Mouse (Mus musculus) spleen, adult 2 months (tissue): Measurements from ENCODE around the gene Dagla.

ENCODE experiments used
- CTCF ChIP-seq: fragments of 200-500 bp; IDR thresholded peaks from 2 replicates; pipeline ENCODE4 v1.5.1; 2011; ENCODE audit warnings: mild to moderate bottlenecking, inconsistent platforms; ENCODE audit not compliant: insufficient read depth, insufficient read length, insufficient replicate concordance; ENCODE audit errors: extremely low read depth
- POLR2A ChIP-seq: fragments of 200-500 bp; IDR thresholded peaks from 2 replicates; pipeline ENCODE4 v1.6.1; 2011; ENCODE audit warnings: low read depth, low read length, inconsistent platforms

DNA sequence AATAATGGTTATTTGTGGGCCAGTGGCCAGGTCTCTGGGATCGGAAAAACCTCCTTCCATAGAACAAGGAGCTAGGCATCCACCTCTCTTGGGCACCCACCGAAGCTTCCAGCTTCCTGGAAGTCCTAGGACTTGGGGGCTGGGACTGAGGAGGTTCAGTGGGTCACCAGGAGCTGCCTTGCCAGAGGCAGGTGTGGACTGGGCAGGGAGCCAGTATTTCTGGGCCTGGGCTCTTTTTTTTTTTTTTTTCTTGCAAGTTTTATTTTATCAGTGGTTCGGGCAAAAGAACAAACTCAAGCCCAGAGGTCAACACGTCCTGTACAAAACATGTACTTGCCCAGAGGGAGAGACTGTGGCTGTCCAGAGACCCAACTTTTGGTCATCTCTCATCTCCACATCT is 78.9 kb downstream of the Dagla start:
- TF ChIP-seq CTCF (no peak), POLR2A (no peak)
